ENCODE assay signal across 8 mouse cellular contexts in genomic region chr7:19403731-19404296, GRCm38 (mm10). TPM values are rescaled to one million over a fixed set of nuclear protein-coding genes. Genes with fewer than 3 reads are reported as not detected.
A peak's percentile ranks its signal among the peaks of the same experiment; 100 is the strongest.
DNase-seq lines count a peak whose midpoint lies in the region; ATAC-seq and TF ChIP-seq lines count a peak whose summit lies in the region.

Gene Klc3 (minus strand): TSS chr7:19404104.

- ATAC-seq in cerebellum, adult (ENCODE audit: insufficient number of reproducible peaks, low FRiP score, low TSS enrichment) = no peak
- 0 out of 2 replicates have a peak, but pooled peaks have one; percentile 34 for ATAC-seq in hindbrain, embryonic 13.5 days (ENCODE audit: low FRiP score)
- no peak for ATAC-seq in midbrain, postnatal 0 days (ENCODE audit: low FRiP score)

- DNase-seq in cerebellum, postnatal 25 days = peak; percentile 26 to 67
- peak; percentile 58 for DNase-seq in embryo, embryonic 9.5 days (ENCODE audit: extremely low spot score)
- DNase-seq in liver = peak; percentile 85
- no peak for DNase-seq in midbrain, postnatal 0 days (ENCODE audit: low spot score)
- DNase-seq in layer of hippocampus, adult 11-12 months (ENCODE audit: low spot score) = no peak

- H3K9ac ChIP-seq in hindbrain, embryonic 13.5 days = peak within 1 kb of the TSS; percentile 72
- H3K9ac ChIP-seq in midbrain, postnatal 0 days (replicated peaks; ENCODE audit: low read length, poor library complexity, severe bottlenecking) = peak within 1 kb of the TSS; percentile 0; the same call in 1 of the 2 replicates

- H3K27me3 ChIP-seq in hindbrain, embryonic 13.5 days = peaks cover 82% of the 10 kb centered on the region
- H3K27me3 ChIP-seq in midbrain, postnatal 0 days (ENCODE audit: insufficient read depth, low read length) = peaks cover 27% of the 10 kb centered on the region
- no peaks in the 10 kb centered on the region for H3K27me3 ChIP-seq in testis, adult 2 months (ENCODE audit: control insufficient read depth, insufficient read depth, low read length)

- H3K27ac ChIP-seq in hindbrain, embryonic 13.5 days = no peak within 1 kb of the TSS
- H3K27ac ChIP-seq in midbrain, postnatal 0 days (ENCODE audit: low read depth, low read length) = no peak within 1 kb of the TSS
- no peak within 1 kb of the TSS for H3K27ac ChIP-seq in testis, adult 2 months (ENCODE audit: control insufficient read depth, insufficient read depth, low read depth, low read length)

- peak within 1 kb of the TSS; percentile 92 for H3K4me2 ChIP-seq in hindbrain, embryonic 13.5 days
- H3K4me2 ChIP-seq in midbrain, postnatal 0 days (ENCODE audit: low read depth, low read length, poor library complexity, severe bottlenecking) = peak within 1 kb of the TSS; percentile 90

- no peak; the same call in 1 of the 2 replicates for TF ChIP-seq POLR2A in testis, adult 2 months (IDR thresholded peaks at IDR 0.05; ENCODE audit: control insufficient read depth, low read depth, low read length)

- H3K36me3 ChIP-seq in hindbrain, embryonic 13.5 days = no peaks in the 10 kb centered on the region
- no peaks in the 10 kb centered on the region for H3K36me3 ChIP-seq in midbrain, postnatal 0 days (ENCODE audit: insufficient read depth, low read length)
- no peaks in the 10 kb centered on the region for H3K36me3 ChIP-seq in testis, adult 2 months (ENCODE audit: control insufficient read depth, insufficient read depth, low read length)

- no peak for TF ChIP-seq CTCF in midbrain, postnatal 0 days (IDR thresholded peaks at IDR 0.05)
- no peak for TF ChIP-seq CTCF in testis, adult 2 months (IDR thresholded peaks at IDR 0.05; ENCODE audit: control insufficient read depth, insufficient read depth, insufficient replicate concordance, low read depth, low read length)

- peaks cover 5% of the 10 kb centered on the region; the same call in 1 of the 2 replicates for H3K9me3 ChIP-seq in hindbrain, embryonic 13.5 days
- no peaks in the 10 kb centered on the region for H3K9me3 ChIP-seq in midbrain, postnatal 0 days (ENCODE audit: low read length)

- under 1% methylated on average over 59 of the region's 62 CpGs for WGBS in hindbrain, embryonic 13.5 days
- WGBS in midbrain, postnatal 0 days = under 1% methylated on average over 58 of the region's 62 CpGs

- peak within 1 kb of the TSS; percentile 52 for H3K4me3 ChIP-seq in hindbrain, embryonic 13.5 days
- peak within 1 kb of the TSS; percentile 47 for H3K4me3 ChIP-seq in midbrain, postnatal 0 days (ENCODE audit: low read depth, low read length)
- peak within 1 kb of the TSS; percentile 85 for H3K4me3 ChIP-seq in testis, adult 2 months (ENCODE audit: control insufficient read depth, low read depth, low read length)

- H3K4me1 ChIP-seq in hindbrain, embryonic 13.5 days (replicated peaks) = peaks cover 19% of the 10 kb centered on the region
- H3K4me1 ChIP-seq in midbrain, postnatal 0 days (ENCODE audit: insufficient read depth, low read length) = no peaks in the 10 kb centered on the region
- H3K4me1 ChIP-seq in testis, adult 2 months (ENCODE audit: control insufficient read depth, insufficient read depth, low read length) = peaks cover 12% of the 10 kb centered on the region

RNA-seq across cellular contexts. Expression of gene Klc3, which starts in this region (rescaled TPM):
- polyA plus RNA-seq in hindbrain, embryonic 13.5 days (2015; fragmentation: Nextera tagmentation; extraction: Ambion mirVana) = 2.1 and 2.4 TPM in 2 replicates
- 1.2 and 1.9 TPM in 2 replicates for total RNA-seq in midbrain, postnatal 0 days (2014; rRNA removed)
- polyA plus RNA-seq in midbrain, postnatal 0 days (2015; fragmentation: Nextera tagmentation; extraction: Ambion mirVana) = 1.2 and 1.4 TPM in 2 replicates
- polyA plus RNA-seq in testis, adult 2 months (2012; rRNA removed) = 33.3 and 39.9 TPM in 2 replicates

Comparison
In these comparisons a context has a peak if more than half of its experiments do, and no peak if none do; other contexts are left out.
1. RNA of gene Klc3 (polyA plus RNA-seq): 33.3 to 39.9 TPM in testis, adult 2 months; 2.1 to 2.4 TPM in hindbrain, embryonic 13.5 days and 1.2 to 1.4 TPM in midbrain, postnatal 0 days; every median in the first group is over 10 times any median in the second.
2. DNase-seq: peak in cerebellum, postnatal 25 days (2 of 2), embryo, embryonic 9.5 days (single experiment) and liver (single experiment); none in midbrain, postnatal 0 days (single experiment) and layer of hippocampus, adult 11-12 months (single experiment).
3. Peak in every context shown above with its lines, with median percentiles within 50 percentile points of each other: H3K4me3 ChIP-seq.